Mouse (Mus musculus) megakaryocyte, embryonic 14.5 days (primary cell): ENCODE results near the gene Mamdc4.

ENCODE experiments used
- FLI1 ChIP-seq: IDR thresholded peaks from 2 replicates; pipeline ENCODE4 v1.6.1; 2012; ENCODE audit warnings: low read length, inconsistent platforms, mixed read lengths
- GATA1 ChIP-seq: IDR thresholded peaks from 3 replicates; pipeline ENCODE4 v1.6.1; 2012; ENCODE audit warnings: mixed read lengths, low read length, inconsistent platforms, borderline replicate concordance

- no peak for TF ChIP-seq FLI1
- TF ChIP-seq GATA1: no peak
These were observed 2.6 kb upstream of the Mamdc4 start for GRCm38 (mm10) chr2:25576965-25577891.
